26 mouse cellular contexts compared by ENCODE assay signal in the genomic region with DNA sequence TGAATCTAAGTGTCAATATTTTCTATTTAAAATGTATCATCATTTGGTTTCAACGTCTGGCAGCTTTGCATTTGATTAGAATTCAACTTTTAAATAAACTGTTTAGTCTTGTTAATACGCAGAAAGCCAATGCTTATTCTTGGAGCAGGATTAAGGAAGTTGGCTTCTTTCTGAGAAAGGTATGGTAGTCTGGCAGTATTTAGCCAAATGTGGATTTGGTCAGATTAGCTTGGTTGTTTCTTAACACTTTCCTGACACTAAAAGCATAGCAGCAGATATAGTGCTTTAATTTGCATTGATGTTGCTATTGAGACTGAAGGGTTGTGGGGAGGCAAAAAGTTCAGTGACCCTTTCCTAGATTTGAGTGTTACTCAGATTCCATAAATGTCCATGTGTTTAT.
"Had no signal": no experiment of that assay in that cellular context is flagged by ENCODE, and none has a peak within 500 bp of the region (broad histone marks: within the 10 kb centered on the region; RNA-seq: fewer than 3 reads in every experiment).

No protein-coding gene starts in this region.

- H3K27me3 ChIP-seq: embryonic facial prominence, embryonic 12.5 days; embryonic facial prominence, embryonic 13.5 days; embryonic facial prominence, embryonic 15.5 days; forebrain, embryonic 12.5 days; forebrain, embryonic 13.5 days; forebrain, embryonic 15.5 days had no signal

- H3K36me3 ChIP-seq: embryonic facial prominence, embryonic 10.5 days; embryonic facial prominence, embryonic 12.5 days; embryonic facial prominence, embryonic 13.5 days; embryonic facial prominence, embryonic 15.5 days; forebrain, embryonic 10.5 days; forebrain, embryonic 12.5 days; forebrain, embryonic 15.5 days; heart, embryonic 10.5 days had no signal

- H3K4me3 ChIP-seq: embryonic facial prominence, embryonic 10.5 days; embryonic facial prominence, embryonic 12.5 days; embryonic facial prominence, embryonic 13.5 days; embryonic facial prominence, embryonic 15.5 days; erythroblast, embryonic 14.5 days; forebrain, embryonic 10.5 days; forebrain, embryonic 12.5 days; forebrain, embryonic 13.5 days; forebrain, embryonic 15.5 days; heart, adult 2 months; heart, embryonic 10.5 days had no signal

- H3K4me1 ChIP-seq: embryonic facial prominence, embryonic 12.5 days; embryonic facial prominence, embryonic 13.5 days; embryonic facial prominence, embryonic 15.5 days; forebrain, embryonic 13.5 days; forebrain, embryonic 15.5 days; heart, embryonic 10.5 days had no signal

- ATAC-seq: forebrain, embryonic 13.5 days; forebrain, embryonic 14.5 days; forebrain, embryonic 15.5 days; forebrain, embryonic 16.5 days; forebrain, postnatal 0 days had no signal

- H3K4me2 ChIP-seq: embryonic facial prominence, embryonic 12.5 days; embryonic facial prominence, embryonic 13.5 days; embryonic facial prominence, embryonic 15.5 days; forebrain, embryonic 12.5 days; forebrain, embryonic 13.5 days; forebrain, embryonic 15.5 days had no signal

- H3K9ac ChIP-seq: embryonic facial prominence, embryonic 12.5 days; embryonic facial prominence, embryonic 13.5 days; embryonic facial prominence, embryonic 15.5 days; forebrain, embryonic 12.5 days; forebrain, embryonic 13.5 days; forebrain, embryonic 15.5 days; forebrain, postnatal 0 days had no signal

- H3K9me3 ChIP-seq: embryonic facial prominence, embryonic 10.5 days; embryonic facial prominence, embryonic 12.5 days; embryonic facial prominence, embryonic 13.5 days; embryonic facial prominence, embryonic 15.5 days; forebrain, embryonic 10.5 days; forebrain, embryonic 12.5 days; forebrain, embryonic 13.5 days; forebrain, embryonic 15.5 days; heart, embryonic 10.5 days had no signal

- DNase-seq: cerebellum, adult 9-10 months; cerebellum, adult 9-11 months; cerebellum, postnatal 10 days; cerebellum, postnatal 14 days; cerebellum, postnatal 25 days; cerebellum, postnatal 36 days; embryo, embryonic 11 days; forebrain, postnatal 0 days; gastrocnemius, postnatal 10 days; gastrocnemius, postnatal 25 days; gastrocnemius, postnatal 36 days; heart, adult 11 months; heart, adult 18-20 months; heart, adult 2 months had no signal

- H3K27ac ChIP-seq: embryonic facial prominence, embryonic 10.5 days; embryonic facial prominence, embryonic 12.5 days; embryonic facial prominence, embryonic 13.5 days; embryonic facial prominence, embryonic 15.5 days; forebrain, embryonic 10.5 days; forebrain, embryonic 12.5 days; forebrain, embryonic 13.5 days; forebrain, embryonic 15.5 days; heart, adult 2 months; heart, embryonic 10.5 days had no signal
